Mouse (Mus musculus) liver, adult 2 months (tissue): ENCODE results near the gene Tmem238l. TPM values are rescaled to one million over a fixed set of nuclear protein-coding genes. Genes with fewer than 3 reads are reported as not detected.

Source experiments
- DNase-seq: peaks from one replicate; pipeline ENCODE4 v3.0.0-alpha.2; 2011; ENCODE audit warnings: low read depth, low spot score; ENCODE audit errors: extremely low read depth
- H3K27ac ChIP-seq: fragments of 200-500 bp; replicated peaks from 2 replicates; pipeline ENCODE4 v1.5.1; 2012; ENCODE audit warnings: low read depth, mild to moderate bottlenecking, control low read depth, inconsistent platforms, low read length; ENCODE audit not compliant: insufficient read depth
- H3K27me3 ChIP-seq: fragments of 200-500 bp; 2 replicates; pipeline ENCODE4 v1.6.1; 2012; ENCODE audit warnings: mild to moderate bottlenecking, moderate library complexity, low read length, inconsistent platforms; ENCODE audit not compliant: control insufficient read depth, insufficient read depth
- H3K36me3 ChIP-seq: fragments of 200-500 bp; 2 replicates; pipeline ENCODE4 v1.6.1; 2012; ENCODE audit warnings: low read length, inconsistent platforms; ENCODE audit not compliant: control insufficient read depth, insufficient read depth
- H3K4me1 ChIP-seq: fragments of 200-500 bp; 2 replicates; pipeline ENCODE4 v1.6.1; 2011; ENCODE audit warnings: low read length; ENCODE audit not compliant: control insufficient read depth, insufficient read depth
- H3K4me3 ChIP-seq: fragments of 200-500 bp; 2 replicates; pipeline ENCODE4 v1.5.1; 2011; ENCODE audit warnings: low read depth, mild to moderate bottlenecking, control low read depth, low read length, moderate library complexity; ENCODE audit not compliant: insufficient read depth
- H3K79me2 ChIP-seq: fragments of 200-500 bp; 2 replicates; pipeline ENCODE4 v1.6.1; 2012; ENCODE audit warnings: inconsistent platforms, mild to moderate bottlenecking, low read length, moderate library complexity; ENCODE audit not compliant: control insufficient read depth, insufficient read depth
- H3K9ac ChIP-seq: fragments of 200-500 bp; 2 replicates; pipeline ENCODE4 v1.6.1; 2012; ENCODE audit warnings: low read depth, mild to moderate bottlenecking, control low read depth, inconsistent platforms, low read length
- CTCF ChIP-seq: fragments of 200-500 bp; IDR thresholded peaks from 2 replicates; pipeline ENCODE4 v1.5.1; 2011; ENCODE audit warnings: low read depth, low read length, control low read depth
- POLR2A ChIP-seq: fragments of 200-500 bp; IDR thresholded peaks from 2 replicates; pipeline ENCODE4 v1.6.1; 2011; ENCODE audit warnings: low read length, control low read depth; ENCODE audit not compliant: insufficient read depth; ENCODE audit errors: extremely low read depth
- WGBS: fragments of 180-500 bp; shearing (Covaris S2); methylation state at CpG from one replicate; pipeline ENCODE4 v1.1.7; 2018; 5-methylcytosine and 5-hydroxymethylcytosine counted together
- polyA plus RNA-seq: library from polyadenylated mRNA; depleted of rRNA; stranded (reverse); fragments of >200 nt; gene quantifications from 2 replicates; pipeline ENCODE4 v1.2.3, GENCODE M21; 2012; rRNA removed
- total RNA-seq: library from RNA; depleted of rRNA; stranded (reverse); fragments of >200 nt; gene quantifications from 2 replicates; pipeline ENCODE4 v1.2.3, GENCODE M21; 2014; rRNA removed

Tmem238l gene
- not detected in 2 replicates for total RNA-seq
- not detected in 2 replicates for polyA plus RNA-seq

GRCm38 (mm10) chr11:66956303-66956702, at the start of gene Tmem238l:
Gene Tmem238l (plus strand): TSS chr11:66956638.
- Histone ChIP-seq H3K27me3 (no peaks in the 10 kb centered on the region), H3K79me2 (no peaks in the 10 kb centered on the region), H3K4me3 (no peak within 1 kb of the TSS), H3K27ac (no peak within 1 kb of the TSS), H3K36me3 (no peaks in the 10 kb centered on the region), H3K9ac (no peak within 1 kb of the TSS), H3K4me1 (no peaks in the 10 kb centered on the region)
- no peak for TF ChIP-seq CTCF
- TF ChIP-seq POLR2A: no peak
- DNase-seq: no peak
- WGBS: 75% methylated on average over 9 of the region's 9 CpGs

- 38% methylated on average over 10 of the region's 10 CpGs for WGBS
- no peaks in the 10 kb centered on the region for H3K36me3 ChIP-seq
- no peak within 1 kb of the TSS for H3K9ac ChIP-seq
- H3K27ac ChIP-seq: no peak within 1 kb of the TSS
- H3K4me1 ChIP-seq: no peaks in the 10 kb centered on the region
- TF ChIP-seq CTCF (no peak), POLR2A (no peak)
- H3K4me3 ChIP-seq: no peak within 1 kb of the TSS
- no peaks in the 10 kb centered on the region for H3K27me3 ChIP-seq
- DNase-seq: no peak
- H3K79me2 ChIP-seq: no peaks in the 10 kb centered on the region
These were observed 44.6 kb upstream of the Tmem238l start, which contains the start of gene Pirt for GRCm38 (mm10) chr11:66911811-66912210. Gene Pirt (plus strand): TSS chr11:66911981.

- no peaks in the 10 kb centered on the region for H3K4me1 ChIP-seq
- no peak for DNase-seq
- no peaks in the 10 kb centered on the region for H3K27me3 ChIP-seq
- no peaks in the 10 kb centered on the region for H3K36me3 ChIP-seq
- H3K9ac ChIP-seq: no peak overlapping the region
- no peaks in the 10 kb centered on the region for H3K79me2 ChIP-seq
- H3K4me3 ChIP-seq: no peak overlapping the region
- no peak overlapping the region for H3K27ac ChIP-seq
- TF ChIP-seq CTCF (no peak), POLR2A (no peak)
- 39% methylated on average over 17 of the region's 17 CpGs for WGBS
These were observed 43.6 kb upstream of the Tmem238l start for GRCm38 (mm10) chr11:66912531-66913458.

- TF ChIP-seq POLR2A (no peak), CTCF (peak; percentile 42; the same call in 1 of the 2 replicates)
- H3K9ac ChIP-seq: no peak overlapping the region
- no peak overlapping the region for H3K27ac ChIP-seq
- H3K4me1 ChIP-seq: no peaks in the 10 kb centered on the region
- H3K79me2 ChIP-seq: no peaks in the 10 kb centered on the region
- 12% methylated on average over 3 of the region's 3 CpGs for WGBS
- DNase-seq: peak; percentile 40
- no peak overlapping the region for H3K4me3 ChIP-seq
- H3K36me3 ChIP-seq: no peaks in the 10 kb centered on the region
- H3K27me3 ChIP-seq: no peaks in the 10 kb centered on the region
These were observed 42.2 kb upstream of the Tmem238l start for GRCm38 (mm10) chr11:66914249-66914648.

- Histone ChIP-seq H3K27me3 (no peaks in the 10 kb centered on the region), H3K9ac (no peak overlapping the region), H3K79me2 (no peaks in the 10 kb centered on the region), H3K4me3 (no peak overlapping the region), H3K27ac (no peak overlapping the region), H3K36me3 (no peaks in the 10 kb centered on the region), H3K4me1 (no peaks in the 10 kb centered on the region)
- no peak for DNase-seq
- 59% methylated on average over 2 of the region's 2 CpGs for WGBS
- no peak for TF ChIP-seq POLR2A
- no peak for TF ChIP-seq CTCF
These were observed 36.4 kb upstream of the Tmem238l start for GRCm38 (mm10) chr11:66920012-66920411.

- no peak overlapping the region for H3K9ac ChIP-seq
- TF ChIP-seq CTCF: no peak
- no peak for TF ChIP-seq POLR2A
- H3K79me2 ChIP-seq: no peaks in the 10 kb centered on the region
- H3K27me3 ChIP-seq: no peaks in the 10 kb centered on the region
- no peaks in the 10 kb centered on the region for H3K4me1 ChIP-seq
- 77% methylated on average over 11 of the region's 11 CpGs for WGBS
- H3K4me3 ChIP-seq: no peak overlapping the region
- H3K27ac ChIP-seq: no peak overlapping the region
- DNase-seq: no peak
- no peaks in the 10 kb centered on the region for H3K36me3 ChIP-seq
These were observed 32.2 kb upstream of the Tmem238l start for GRCm38 (mm10) chr11:66924095-66924823.
